Mouse (Mus musculus): ENCODE measurements around the gene Atf4. TPM values are rescaled to one million over a fixed set of nuclear protein-coding genes. Genes with fewer than 3 reads are reported as not detected.

The Atf4 gene
- polyA plus RNA-seq, 1 experiment from 2014 or later, result 110 TPM

DNA sequence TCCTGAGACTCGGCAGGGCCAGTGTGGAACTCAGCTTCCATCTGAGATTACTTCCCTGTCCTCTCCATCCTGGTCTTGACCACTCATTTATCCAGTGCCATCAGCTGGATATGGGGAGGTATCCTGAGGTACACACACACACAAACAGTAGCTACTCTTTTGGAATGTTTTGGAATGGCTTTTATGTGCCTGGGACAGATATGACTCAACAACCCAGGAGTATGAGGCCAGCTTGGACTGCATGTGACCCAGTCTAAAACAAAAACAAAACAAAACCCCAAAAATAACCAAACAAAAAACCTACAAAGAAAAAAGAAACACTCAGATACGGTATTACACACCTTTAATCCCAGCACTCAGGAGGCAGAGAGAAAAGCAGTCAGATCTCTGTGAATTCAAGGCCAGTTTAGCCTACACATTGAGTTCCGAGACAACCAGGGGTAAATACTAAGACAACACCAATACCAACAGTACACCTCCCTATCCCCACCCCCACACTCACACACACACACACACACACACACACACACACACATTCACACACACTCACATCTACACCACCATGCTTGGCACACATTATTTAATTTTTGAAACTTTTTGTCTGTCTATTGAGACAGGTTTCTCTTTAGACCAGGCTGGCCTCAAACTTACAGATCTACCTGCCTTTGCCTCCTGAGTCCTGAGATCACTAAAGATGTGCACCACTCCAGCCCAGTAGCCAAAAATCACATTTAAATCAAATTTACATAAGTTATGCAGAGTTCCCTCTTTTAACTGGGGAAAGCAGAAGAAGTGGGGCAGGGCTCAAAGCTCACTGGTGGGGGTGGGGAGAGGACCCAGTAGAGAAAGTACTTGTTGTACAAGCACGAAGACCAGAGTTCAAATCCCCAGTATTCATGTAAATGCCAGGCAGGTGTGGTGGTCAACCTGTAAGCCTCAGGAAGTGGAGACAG, 35.0 kb upstream of the Atf4 start:
- Histone ChIP-seq H3K4me2 (ENCODE audit: low read depth, low read length) (no peak overlapping the region), H3K4me3 (ENCODE audit: low read depth, low read length) (no peak overlapping the region), H3K36me3 (ENCODE audit: control insufficient read depth, insufficient read depth, low read length) (no peaks in the 10 kb centered on the region), H3K9ac (replicated peaks; ENCODE audit: low read depth, low read length) (no peak overlapping the region), H3K9me3 (ENCODE audit: control insufficient read depth, low read length) (no peaks in the 10 kb centered on the region), H3K27me3 (ENCODE audit: control insufficient read depth, insufficient read depth, low read length) (no peaks in the 10 kb centered on the region), H3K4me1 (ENCODE audit: control insufficient read depth, insufficient read depth, low read length) (no peaks in the 10 kb centered on the region), H3K27ac (ENCODE audit: low read depth, low read length) (no peak overlapping the region)
- no peak for ATAC-seq (ENCODE audit: low read depth)
- 79% methylated on average over 4 of the region's 4 CpGs for WGBS

DNA sequence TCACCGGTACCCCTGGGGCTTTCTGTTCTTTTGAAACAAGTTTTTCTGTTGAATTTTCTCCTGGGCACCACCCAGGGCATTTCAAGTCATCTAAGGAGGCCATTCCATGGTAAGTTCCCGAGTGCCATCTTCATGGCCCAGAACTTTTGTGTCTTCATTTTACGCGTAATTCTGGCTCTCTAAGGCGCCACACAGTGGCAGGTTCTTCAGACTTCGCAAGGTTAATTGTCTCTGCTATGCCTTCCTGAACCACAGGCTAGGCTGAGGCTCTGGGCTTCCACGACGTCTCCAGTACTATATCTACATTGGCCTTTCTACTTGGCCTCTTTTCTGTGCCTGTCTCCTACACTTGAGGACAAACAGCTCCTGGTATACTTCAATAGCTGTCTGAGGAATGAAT, 34.0 kb upstream of the Atf4 start:
- H3K4me3 ChIP-seq (ENCODE audit: low read depth, low read length), result no peak overlapping the region
- no peaks in the 10 kb centered on the region for H3K4me1 ChIP-seq (ENCODE audit: control insufficient read depth, insufficient read depth, low read length)
- H3K9ac ChIP-seq (replicated peaks; ENCODE audit: low read depth, low read length), result no peak overlapping the region
- no peak overlapping the region for H3K4me2 ChIP-seq (ENCODE audit: low read depth, low read length)
- no peaks in the 10 kb centered on the region for H3K9me3 ChIP-seq (ENCODE audit: control insufficient read depth, low read length)
- no peaks in the 10 kb centered on the region for H3K36me3 ChIP-seq (ENCODE audit: control insufficient read depth, insufficient read depth, low read length)
- WGBS, result 66% methylated on average over 8 of the region's 8 CpGs
- ATAC-seq (ENCODE audit: low read depth), result no peak
- no peak overlapping the region for H3K27ac ChIP-seq (ENCODE audit: low read depth, low read length)
- no peaks in the 10 kb centered on the region for H3K27me3 ChIP-seq (ENCODE audit: control insufficient read depth, insufficient read depth, low read length)

DNA sequence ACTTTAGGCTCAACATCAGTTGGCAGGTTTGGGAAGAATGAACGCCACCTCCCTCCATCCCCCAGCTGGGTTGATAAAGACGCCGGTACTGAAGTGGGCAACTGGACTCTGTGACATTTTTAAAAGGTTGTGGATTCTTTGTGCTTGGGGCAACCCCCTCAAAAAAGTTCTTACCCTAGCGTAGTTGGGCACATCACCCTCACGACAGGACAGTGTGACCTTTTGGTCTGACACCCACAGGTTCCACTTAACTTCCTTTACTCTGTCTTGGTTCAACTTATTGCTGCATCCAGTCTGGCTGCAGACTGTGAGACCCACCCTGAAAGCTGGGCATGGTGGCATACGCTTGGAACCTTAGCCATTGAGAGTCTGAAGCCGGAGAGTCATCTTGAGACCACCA, 31.2 kb upstream of the Atf4 start:
- ATAC-seq (ENCODE audit: low read depth), result no peak
- Histone ChIP-seq H3K4me2 (ENCODE audit: low read depth, low read length) (no peak overlapping the region), H3K27ac (ENCODE audit: low read depth, low read length) (no peak overlapping the region), H3K4me3 (ENCODE audit: low read depth, low read length) (no peak overlapping the region), H3K36me3 (ENCODE audit: control insufficient read depth, insufficient read depth, low read length) (no peaks in the 10 kb centered on the region), H3K27me3 (ENCODE audit: control insufficient read depth, insufficient read depth, low read length) (no peaks in the 10 kb centered on the region), H3K9me3 (ENCODE audit: control insufficient read depth, low read length) (no peaks in the 10 kb centered on the region), H3K4me1 (ENCODE audit: control insufficient read depth, insufficient read depth, low read length) (no peaks in the 10 kb centered on the region), H3K9ac (replicated peaks; ENCODE audit: low read depth, low read length) (no peak overlapping the region)
- WGBS, result 88% methylated on average over 7 of the region's 7 CpGs

DNA sequence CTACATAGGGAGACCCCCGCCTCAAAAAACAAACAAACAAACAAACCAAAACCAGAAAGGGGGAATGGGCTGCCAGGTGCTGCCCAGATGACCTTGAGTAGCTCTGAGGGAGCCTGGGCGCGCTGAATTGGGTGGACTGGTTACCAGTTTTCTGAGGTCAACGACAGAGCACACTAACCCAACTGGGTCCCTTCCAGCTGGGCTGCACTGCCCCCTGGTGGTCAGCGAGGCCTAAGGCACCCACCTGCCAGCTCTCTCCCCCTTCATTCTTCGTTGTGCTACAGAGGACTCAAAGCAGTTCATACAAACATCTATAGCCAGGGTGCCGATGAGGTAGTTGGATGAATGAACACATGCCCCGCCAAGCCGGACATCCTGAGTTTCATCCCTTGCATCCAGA, 29.8 kb upstream of the Atf4 start:
- no peaks in the 10 kb centered on the region for H3K36me3 ChIP-seq (ENCODE audit: control insufficient read depth, insufficient read depth, low read length)
- H3K9me3 ChIP-seq (ENCODE audit: control insufficient read depth, low read length), result no peaks in the 10 kb centered on the region
- H3K4me2 ChIP-seq (ENCODE audit: low read depth, low read length), result no peak overlapping the region
- ATAC-seq (ENCODE audit: low read depth), result no peak
- no peaks in the 10 kb centered on the region for H3K27me3 ChIP-seq (ENCODE audit: control insufficient read depth, insufficient read depth, low read length)
- no peak overlapping the region for H3K27ac ChIP-seq (ENCODE audit: low read depth, low read length)
- WGBS, result 22% methylated on average over 9 of the region's 9 CpGs
- H3K4me3 ChIP-seq (ENCODE audit: low read depth, low read length), result no peak overlapping the region
- H3K9ac ChIP-seq (replicated peaks; ENCODE audit: low read depth, low read length), result no peak overlapping the region
- no peaks in the 10 kb centered on the region for H3K4me1 ChIP-seq (ENCODE audit: control insufficient read depth, insufficient read depth, low read length)

DNA sequence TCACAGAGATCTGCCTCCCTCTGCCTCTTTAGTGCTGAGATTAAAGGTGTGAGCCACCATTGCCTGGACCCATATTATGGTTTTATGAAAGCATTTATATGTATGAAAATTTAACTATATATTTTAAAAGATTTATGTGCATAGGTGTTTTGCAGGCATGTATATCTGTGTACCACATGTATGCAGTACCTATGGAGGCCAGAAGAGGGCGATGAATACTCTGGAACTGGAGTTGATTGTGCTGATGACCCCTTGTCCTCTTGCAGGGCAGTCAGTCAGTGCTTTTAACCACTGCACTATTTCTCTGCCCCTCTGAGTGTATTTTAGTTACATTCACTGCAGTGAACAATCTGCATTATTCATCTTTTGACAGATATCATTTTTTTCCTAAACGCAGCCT, 29.2 kb upstream of the Atf4 start:
- no peak overlapping the region for H3K4me3 ChIP-seq (ENCODE audit: low read depth, low read length)
- no peaks in the 10 kb centered on the region for H3K27me3 ChIP-seq (ENCODE audit: control insufficient read depth, insufficient read depth, low read length)
- no peak overlapping the region for H3K9ac ChIP-seq (replicated peaks; ENCODE audit: low read depth, low read length)
- ATAC-seq (ENCODE audit: low read depth), result no peak
- no peaks in the 10 kb centered on the region for H3K36me3 ChIP-seq (ENCODE audit: control insufficient read depth, insufficient read depth, low read length)
- no peak overlapping the region for H3K4me2 ChIP-seq (ENCODE audit: low read depth, low read length)
- no peaks in the 10 kb centered on the region for H3K4me1 ChIP-seq (ENCODE audit: control insufficient read depth, insufficient read depth, low read length)
- H3K9me3 ChIP-seq (ENCODE audit: control insufficient read depth, low read length), result no peaks in the 10 kb centered on the region
- 50% methylated on average over 2 of the region's 2 CpGs for WGBS
- no peak overlapping the region for H3K27ac ChIP-seq (ENCODE audit: low read depth, low read length)

DNA sequence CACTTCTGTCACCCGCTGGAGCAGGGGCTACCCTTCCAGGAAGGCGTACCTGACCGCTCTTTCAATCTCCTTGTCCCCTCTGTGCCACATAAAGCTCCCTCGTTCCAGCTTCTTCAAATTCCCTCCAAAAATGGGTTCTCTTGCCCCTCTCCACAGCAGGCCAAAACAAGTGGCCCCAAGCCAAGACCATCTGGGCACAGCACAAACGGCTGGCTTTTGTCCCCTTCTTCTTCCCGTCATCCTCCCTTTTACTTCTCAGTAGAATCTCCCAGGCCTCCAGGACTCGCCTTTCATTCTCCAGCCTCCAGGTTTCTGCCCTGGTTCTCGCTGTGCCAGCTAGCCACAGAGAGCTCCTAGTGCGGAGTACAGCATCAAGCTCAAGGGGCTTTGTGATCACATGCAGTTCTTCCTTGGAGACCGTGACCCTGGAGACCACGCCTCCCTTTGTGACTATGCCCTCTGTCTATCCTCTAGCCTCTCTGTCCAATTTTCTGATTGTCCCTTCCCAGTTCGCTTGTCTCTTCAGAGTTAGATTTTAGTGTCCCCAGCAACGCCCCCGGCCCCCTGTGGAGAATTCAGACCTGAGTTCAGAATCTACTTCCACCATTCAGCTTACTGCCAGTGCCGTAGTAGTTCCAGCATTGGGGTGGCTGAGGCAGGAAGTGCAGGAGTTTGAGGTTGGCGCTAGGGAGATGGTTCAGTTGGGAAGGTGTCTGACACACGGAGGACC, 26.7 kb upstream of the Atf4 start:
- Histone ChIP-seq H3K36me3 (ENCODE audit: control insufficient read depth, insufficient read depth, low read length) (no peaks in the 10 kb centered on the region), H3K27ac (ENCODE audit: low read depth, low read length) (no peak overlapping the region), H3K4me1 (ENCODE audit: control insufficient read depth, insufficient read depth, low read length) (no peaks in the 10 kb centered on the region), H3K4me3 (ENCODE audit: low read depth, low read length) (no peak overlapping the region), H3K9ac (replicated peaks; ENCODE audit: low read depth, low read length) (no peak overlapping the region), H3K9me3 (ENCODE audit: control insufficient read depth, low read length) (no peaks in the 10 kb centered on the region), H3K4me2 (ENCODE audit: low read depth, low read length) (no peak overlapping the region), H3K27me3 (ENCODE audit: control insufficient read depth, insufficient read depth, low read length) (no peaks in the 10 kb centered on the region)
- ATAC-seq (ENCODE audit: low read depth), result no peak
- 62% methylated on average over 17 of the region's 17 CpGs for WGBS

DNA sequence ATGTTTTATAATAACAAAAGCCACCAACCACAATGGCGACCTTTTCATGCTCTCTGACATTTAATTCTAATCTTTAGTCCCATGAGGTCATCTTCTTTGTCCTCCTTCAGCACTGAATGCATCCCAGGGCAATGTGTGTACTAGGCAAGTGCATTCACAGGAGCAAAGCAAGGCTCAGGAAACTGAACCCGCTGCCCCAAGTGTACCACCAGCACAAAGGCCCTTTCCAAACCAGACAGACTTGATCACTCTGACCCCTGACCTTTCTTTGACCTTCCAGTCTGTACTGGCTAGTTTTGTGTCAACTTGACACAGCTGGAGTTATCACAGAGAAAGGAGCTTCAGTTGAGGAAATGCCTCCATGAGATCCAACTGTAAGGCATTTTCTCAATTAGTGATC, 22.7 kb upstream of the Atf4 start:
- WGBS, result 33% methylated on average over 2 of the region's 2 CpGs
- H3K9me3 ChIP-seq (ENCODE audit: control insufficient read depth, low read length), result no peaks in the 10 kb centered on the region

DNA sequence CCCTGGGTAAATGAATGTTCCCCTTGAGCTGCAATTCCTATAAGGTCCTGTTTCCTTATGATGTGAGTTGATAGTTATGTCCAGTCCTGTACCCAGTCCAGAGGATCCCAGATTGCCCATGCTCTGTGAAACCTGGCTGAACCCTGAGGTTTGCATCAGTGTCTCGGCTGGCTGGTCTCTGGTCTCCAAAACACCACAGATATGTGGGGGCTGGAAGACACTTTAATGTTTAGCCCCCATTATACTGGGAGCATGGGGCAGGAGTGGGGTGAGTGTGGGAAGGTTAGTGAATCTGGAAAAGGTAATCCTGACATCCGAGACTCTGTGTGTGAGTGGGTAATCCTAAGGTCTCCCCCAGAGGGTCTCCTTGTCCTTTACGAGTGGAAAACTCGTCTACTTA, 21.9 kb upstream of the Atf4 start:
- Histone ChIP-seq H3K27me3 (ENCODE audit: control insufficient read depth, insufficient read depth, low read length) (no peaks in the 10 kb centered on the region), H3K36me3 (ENCODE audit: control insufficient read depth, insufficient read depth, low read length) (0 out of 2 replicates have a peak, but pooled peaks cover 15% of the 10 kb centered on the region), H3K9me3 (ENCODE audit: control insufficient read depth, low read length) (no peaks in the 10 kb centered on the region), H3K4me3 (ENCODE audit: low read depth, low read length) (no peak overlapping the region), H3K9ac (replicated peaks; ENCODE audit: low read depth, low read length) (no peak overlapping the region), H3K27ac (ENCODE audit: low read depth, low read length) (peak overlapping the region; percentile 52), H3K4me1 (ENCODE audit: control insufficient read depth, insufficient read depth, low read length) (peaks cover 6% of the 10 kb centered on the region; the same call in 1 of the 2 replicates), H3K4me2 (ENCODE audit: low read depth, low read length) (peak overlapping the region; percentile 81; the same call in 1 of the 2 replicates)
- 65% methylated on average over 4 of the region's 4 CpGs for WGBS
- ATAC-seq (ENCODE audit: low read depth), result peak; percentile 21; the same call in 1 of the 2 replicates

More for the DNA sequence above, 22.7 kb upstream of the Atf4 start:
- Histone ChIP-seq H3K27me3 (ENCODE audit: control insufficient read depth, insufficient read depth, low read length) (no peaks in the 10 kb centered on the region), H3K4me1 (ENCODE audit: control insufficient read depth, insufficient read depth, low read length) (peaks cover 6% of the 10 kb centered on the region; the same call in 1 of the 2 replicates), H3K9ac (replicated peaks; ENCODE audit: low read depth, low read length) (no peak overlapping the region), H3K36me3 (ENCODE audit: control insufficient read depth, insufficient read depth, low read length) (0 out of 2 replicates have a peak, but pooled peaks cover 12% of the 10 kb centered on the region), H3K4me2 (ENCODE audit: low read depth, low read length) (no peak overlapping the region), H3K27ac (ENCODE audit: low read depth, low read length) (no peak overlapping the region), H3K4me3 (ENCODE audit: low read depth, low read length) (no peak overlapping the region)
- ATAC-seq (ENCODE audit: low read depth), result no peak

Data from neural tube, embryonic 14.5 days (tissue).